Mouse (Mus musculus) hindbrain, embryonic 12.5 days (tissue): Measurements from ENCODE around the gene Srpx2. TPM values are rescaled to one million over a fixed set of nuclear protein-coding genes. Genes with fewer than 3 reads are reported as not detected.
A peak's percentile ranks its signal among the peaks of the same experiment; 100 is the strongest.

Experiments used
- ATAC-seq: fragments of 200-750 bp; cut with Nextera tagmentation; 2 replicates; pipeline ENCODE4 v1.8.0; 2017; ENCODE audit warnings: moderate TSS enrichment; ENCODE audit not compliant: low FRiP score
- H3K27ac ChIP-seq: fragments of 300-500 bp; sonication (generic); 2 replicates; pipeline ENCODE4 v1.5.1; 2016; ENCODE audit warnings: mild to moderate bottlenecking
- H3K27me3 ChIP-seq: fragments of 300-500 bp; sonication (generic); 2 replicates; pipeline ENCODE4 v1.6.1; 2016; ENCODE audit warnings: mild to moderate bottlenecking
- H3K36me3 ChIP-seq: fragments of 300-500 bp; sonication (generic); 2 replicates; pipeline ENCODE4 v1.6.1; 2016; ENCODE audit warnings: mild to moderate bottlenecking
- H3K4me1 ChIP-seq: fragments of 300-500 bp; sonication (generic); 2 replicates; pipeline ENCODE4 v1.6.1; 2016
- H3K4me2 ChIP-seq: fragments of 300-500 bp; sonication (generic); replicated peaks from 2 replicates; pipeline ENCODE4 v1.6.1; 2016; ENCODE audit warnings: mild to moderate bottlenecking
- H3K4me3 ChIP-seq: fragments of 300-500 bp; sonication (generic); 2 replicates; pipeline ENCODE4 v1.5.1; 2016; ENCODE audit warnings: mild to moderate bottlenecking
- H3K9ac ChIP-seq: fragments of 300-500 bp; sonication (generic); 2 replicates; pipeline ENCODE4 v1.6.1; 2016; ENCODE audit warnings: mild to moderate bottlenecking, moderate library complexity
- H3K9me3 ChIP-seq: fragments of 300-500 bp; sonication (generic); replicated peaks from 2 replicates; pipeline ENCODE4 v1.6.1; 2016; ENCODE audit warnings: mild to moderate bottlenecking
- WGBS: fragments of 180-500 bp; shearing (Covaris S2); methylation state at CpG from one replicate; pipeline ENCODE4 v1.1.7; 2016; 5-methylcytosine and 5-hydroxymethylcytosine counted together
- polyA plus RNA-seq: library from polyadenylated mRNA; unstranded; fragments of >200 nt; fragmentation: Nextera tagmentation; extraction: Ambion mirVana; gene quantifications from 2 replicates; pipeline ENCODE4 v1.2.1, GENCODE M21; 2016

Srpx2 gene
- polyA plus RNA-seq: 1.7 and 1.9 TPM in 2 replicates

- Histone ChIP-seq H3K27ac (no peak within 1 kb of the TSS), H3K4me3 (no peak within 1 kb of the TSS), H3K9me3 (no peaks in the 10 kb centered on the region), H3K4me1 (no peaks in the 10 kb centered on the region), H3K27me3 (no peaks in the 10 kb centered on the region; the same call in 1 of the 2 replicates), H3K4me2 (no peak within 1 kb of the TSS), H3K36me3 (no peaks in the 10 kb centered on the region), H3K9ac (no peak within 1 kb of the TSS)
- WGBS: 48% methylated on average over 3 of the region's 3 CpGs
- no peak for ATAC-seq
These were observed at the start of gene Srpx2 for GRCm38 (mm10) chrX:133908261-133908660. TSS of gene Srpx2 (plus strand) at chrX:133908426.

GRCm38 (mm10) chrX:133869743-133870142 is 38.5 kb upstream of the Srpx2 start:
- Histone ChIP-seq H3K27me3 (no peaks in the 10 kb centered on the region), H3K36me3 (no peaks in the 10 kb centered on the region), H3K4me1 (no peaks in the 10 kb centered on the region), H3K9ac (no peak overlapping the region), H3K4me2 (no peak overlapping the region), H3K9me3 (no peaks in the 10 kb centered on the region), H3K4me3 (no peak overlapping the region), H3K27ac (no peak overlapping the region)
- ATAC-seq: no peak
- 91% methylated on average over 6 of the region's 6 CpGs for WGBS

GRCm38 (mm10) chrX:133887308-133887707 is 20.9 kb upstream of the Srpx2 start:
- Histone ChIP-seq H3K36me3 (peaks cover 10% of the 10 kb centered on the region; the same call in 1 of the 2 replicates), H3K9me3 (no peaks in the 10 kb centered on the region), H3K4me1 (no peaks in the 10 kb centered on the region), H3K9ac (no peak overlapping the region), H3K4me3 (no peak overlapping the region), H3K27ac (no peak overlapping the region), H3K27me3 (no peaks in the 10 kb centered on the region; the same call in 1 of the 2 replicates), H3K4me2 (no peak overlapping the region)
- no peak for ATAC-seq
- 86% methylated on average over 3 of the region's 3 CpGs for WGBS

GRCm38 (mm10) chrX:133888111-133888510 is 20.1 kb upstream of the Srpx2 start:
- H3K27me3 ChIP-seq: no peaks in the 10 kb centered on the region; the same call in 1 of the 2 replicates
- 87% methylated on average over 5 of the region's 5 CpGs for WGBS
- H3K36me3 ChIP-seq: peaks cover 10% of the 10 kb centered on the region; the same call in 1 of the 2 replicates
- H3K4me3 ChIP-seq: no peak overlapping the region
- H3K9ac ChIP-seq: no peak overlapping the region
- no peak overlapping the region for H3K4me2 ChIP-seq
- ATAC-seq: no peak
- no peaks in the 10 kb centered on the region for H3K9me3 ChIP-seq
- no peak overlapping the region for H3K27ac ChIP-seq
- H3K4me1 ChIP-seq: no peaks in the 10 kb centered on the region

DNA sequence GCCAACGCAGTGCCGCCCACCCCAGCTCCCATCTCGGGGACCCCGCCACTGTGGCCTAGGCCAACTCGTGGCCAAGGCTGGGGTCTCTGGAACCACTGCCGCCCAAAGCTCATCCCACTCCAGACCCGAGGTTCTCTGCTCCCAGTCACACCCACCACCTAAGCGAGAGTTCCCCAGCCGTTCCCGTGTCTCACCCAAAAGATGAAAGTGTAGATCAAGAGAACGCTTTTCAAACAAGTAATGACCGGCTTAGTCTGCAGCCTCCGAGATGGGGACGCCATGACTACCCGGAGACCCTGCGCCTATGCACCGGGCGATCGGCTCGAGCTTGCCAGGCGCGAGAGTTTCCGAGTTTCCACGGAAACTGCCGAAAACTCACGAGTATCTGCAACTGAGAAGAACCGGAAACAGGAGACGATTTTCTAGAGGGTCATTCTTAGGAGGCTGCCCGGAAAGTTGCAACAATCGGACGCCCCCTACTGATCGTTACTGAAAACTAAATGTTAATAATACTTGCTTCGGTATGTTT is 10.1 kb upstream of the Srpx2 start, which contains the start of gene Tspan6:
TSS of gene Tspan6 (minus strand) at position 416 of the 529 bp plus-strand sequence.
- ATAC-seq: peak; percentile 96
- H3K4me2 ChIP-seq: peak within 1 kb of the TSS; percentile 50
- WGBS: 21% methylated on average over 32 of the region's 33 CpGs
- peak within 1 kb of the TSS; percentile 60; the same call in 1 of the 2 replicates for H3K27ac ChIP-seq
- H3K4me1 ChIP-seq: no peaks in the 10 kb centered on the region
- peak within 1 kb of the TSS; percentile 77 for H3K9ac ChIP-seq
- peak within 1 kb of the TSS; percentile 51 for H3K4me3 ChIP-seq
- no peaks in the 10 kb centered on the region for H3K9me3 ChIP-seq
- no peaks in the 10 kb centered on the region for H3K27me3 ChIP-seq
- H3K36me3 ChIP-seq: peaks cover 8% of the 10 kb centered on the region; the same call in 1 of the 2 replicates

- Histone ChIP-seq H3K4me3 (no peak overlapping the region), H3K27ac (no peak overlapping the region), H3K4me2 (no peak overlapping the region), H3K9ac (no peak overlapping the region), H3K9me3 (no peaks in the 10 kb centered on the region), H3K27me3 (no peaks in the 10 kb centered on the region; the same call in 1 of the 2 replicates), H3K4me1 (no peaks in the 10 kb centered on the region), H3K36me3 (no peaks in the 10 kb centered on the region)
- no peak for ATAC-seq
- 34% methylated on average over 10 of the region's 10 CpGs for WGBS
These were observed 3.3 kb downstream of the Srpx2 start for GRCm38 (mm10) chrX:133911397-133912103.

- Histone ChIP-seq H3K4me1 (no peaks in the 10 kb centered on the region), H3K4me2 (no peak overlapping the region), H3K36me3 (no peaks in the 10 kb centered on the region), H3K4me3 (no peak overlapping the region), H3K27ac (no peak overlapping the region), H3K27me3 (no peaks in the 10 kb centered on the region; the same call in 1 of the 2 replicates), H3K9ac (no peak overlapping the region), H3K9me3 (no peaks in the 10 kb centered on the region)
- WGBS: 85% methylated on average over 3 of the region's 3 CpGs
- no peak for ATAC-seq
These were observed 4.8 kb downstream of the Srpx2 start for GRCm38 (mm10) chrX:133913006-133913405.

DNA sequence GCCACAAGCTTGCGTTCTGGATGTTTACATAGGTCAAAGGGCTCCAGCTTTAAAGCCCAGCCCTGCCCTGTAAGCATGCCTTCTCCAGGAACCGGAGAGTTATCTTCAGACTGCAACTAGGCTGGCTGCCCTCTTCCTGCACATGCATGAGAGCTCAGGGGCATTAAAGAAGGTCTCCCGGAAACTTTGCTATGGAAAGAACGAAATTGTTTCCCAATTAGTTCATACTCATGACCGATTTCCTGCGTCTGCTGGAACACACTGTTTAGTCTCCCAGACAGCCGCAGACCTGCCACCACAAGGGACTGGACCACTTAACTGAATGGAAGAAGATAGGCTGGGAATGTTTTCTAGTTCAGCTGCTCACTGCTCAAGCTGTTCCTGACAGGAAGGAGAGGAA is 6.0 kb downstream of the Srpx2 start:
- Histone ChIP-seq H3K36me3 (no peaks in the 10 kb centered on the region), H3K4me3 (no peak overlapping the region), H3K9ac (no peak overlapping the region), H3K4me2 (no peak overlapping the region), H3K4me1 (no peaks in the 10 kb centered on the region), H3K27ac (no peak overlapping the region), H3K27me3 (no peaks in the 10 kb centered on the region; the same call in 1 of the 2 replicates), H3K9me3 (no peaks in the 10 kb centered on the region)
- ATAC-seq: no peak
- 61% methylated on average over 7 of the region's 7 CpGs for WGBS

GRCm38 (mm10) chrX:133921187-133921586 is 13.0 kb downstream of the Srpx2 start:
- Histone ChIP-seq H3K4me1 (no peaks in the 10 kb centered on the region), H3K36me3 (no peaks in the 10 kb centered on the region), H3K27me3 (no peaks in the 10 kb centered on the region), H3K4me2 (no peak overlapping the region), H3K9ac (no peak overlapping the region), H3K9me3 (no peaks in the 10 kb centered on the region), H3K27ac (no peak overlapping the region), H3K4me3 (no peak overlapping the region)
- WGBS: 73% methylated on average over 4 of the region's 4 CpGs
- no peak for ATAC-seq

DNA sequence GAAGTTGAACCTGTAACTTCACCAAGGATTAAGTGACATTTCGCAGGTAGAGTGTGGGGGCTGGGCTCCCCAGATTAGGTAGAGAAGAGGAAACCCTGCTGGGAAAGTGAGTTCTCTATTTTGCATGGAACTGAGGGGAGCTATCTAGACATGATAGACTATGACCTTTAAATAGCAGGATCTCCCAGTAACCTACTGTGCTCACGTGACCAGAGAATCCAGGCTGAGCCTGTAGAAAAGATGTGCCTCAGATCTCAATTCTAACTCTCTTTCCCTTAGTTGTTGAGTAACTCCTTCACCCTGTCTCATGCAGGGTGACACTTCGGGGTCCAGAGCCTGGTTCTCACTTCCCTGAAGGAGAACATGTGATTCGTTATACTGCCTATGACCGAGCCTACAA is 18.5 kb downstream of the Srpx2 start:
- Histone ChIP-seq H3K9me3 (no peaks in the 10 kb centered on the region), H3K4me3 (no peak overlapping the region), H3K4me2 (no peak overlapping the region), H3K27ac (no peak overlapping the region), H3K9ac (no peak overlapping the region), H3K36me3 (no peaks in the 10 kb centered on the region), H3K4me1 (no peaks in the 10 kb centered on the region), H3K27me3 (no peaks in the 10 kb centered on the region)
- 81% methylated on average over 5 of the region's 5 CpGs for WGBS
- no peak for ATAC-seq

GRCm38 (mm10) chrX:133931302-133932013 is 23.2 kb downstream of the Srpx2 start:
- Histone ChIP-seq H3K4me3 (no peak overlapping the region), H3K36me3 (no peaks in the 10 kb centered on the region), H3K4me2 (no peak overlapping the region), H3K27me3 (0 out of 2 replicates have a peak, but pooled peaks cover 2% of the 10 kb centered on the region), H3K27ac (no peak overlapping the region), H3K4me1 (no peaks in the 10 kb centered on the region), H3K9ac (no peak overlapping the region), H3K9me3 (no peaks in the 10 kb centered on the region)
- WGBS: 64% methylated on average over 12 of the region's 12 CpGs
- no peak for ATAC-seq

- H3K9me3 ChIP-seq: no peaks in the 10 kb centered on the region
- 90% methylated on average over 4 of the region's 4 CpGs for WGBS
These were observed 28.5 kb downstream of the Srpx2 start for GRCm38 (mm10) chrX:133936605-133937225.

More at GRCm38 (mm10) chrX:133936605-133937225, 28.5 kb downstream of the Srpx2 start:
- Histone ChIP-seq H3K4me2 (no peak overlapping the region), H3K9ac (no peak overlapping the region), H3K4me3 (no peak overlapping the region), H3K36me3 (no peaks in the 10 kb centered on the region), H3K27ac (no peak overlapping the region), H3K27me3 (0 out of 2 replicates have a peak, but pooled peaks cover 2% of the 10 kb centered on the region), H3K4me1 (no peaks in the 10 kb centered on the region)
- no peak for ATAC-seq
